Mouse (Mus musculus): ENCODE measurements at regions not wholly inside any gene's neighbourhood (a gene's known extent, or its start where the extent isn't known, plus 50 kb on each side); places are given as distances from the start of the nearest gene placed in this dataset.

GRCm38 (mm10) chr8:7850573-7850972 is 810.5 kb downstream of the Efnb2 start:
- in situ Hi-C loops (cut with MboI, MseI) = no loop called here

DNA sequence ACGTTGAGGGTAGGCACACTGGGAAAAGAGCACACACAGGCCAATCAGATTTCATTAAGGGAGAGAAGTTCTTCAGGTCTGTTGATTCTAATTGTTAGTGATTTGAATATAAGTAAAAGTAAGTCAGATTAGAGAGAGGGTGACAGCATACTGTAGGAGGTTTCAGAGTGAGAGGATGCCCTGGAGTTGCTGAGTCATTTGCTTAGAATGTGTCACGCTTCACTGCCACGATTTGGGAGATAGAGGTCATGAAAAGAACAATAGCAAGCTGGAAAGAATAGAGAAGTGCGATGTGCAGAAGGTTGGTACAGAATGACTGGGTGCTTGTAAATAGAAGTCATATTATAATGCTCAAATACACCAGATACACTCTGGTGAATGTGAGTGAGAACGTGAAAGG is 829.1 kb downstream of the Efnb2 start:
- in situ Hi-C loops (cut with MboI, MseI) = no loop called here

- in situ Hi-C loops (cut with MboI, MseI) = loop anchor here (10.0 kb wide), 1 partner anchor 1543 kb away; no protein-coding TSS in a partner anchor
Measured at GRCm38 (mm10) chr8:7827811-7828210, 833.2 kb downstream of the Efnb2 start.

- in situ Hi-C loops (cut with MboI, MseI) = no loop called here
Measured at GRCm38 (mm10) chr8:7808395-7808794, 852.6 kb downstream of the Efnb2 start.

DNA sequence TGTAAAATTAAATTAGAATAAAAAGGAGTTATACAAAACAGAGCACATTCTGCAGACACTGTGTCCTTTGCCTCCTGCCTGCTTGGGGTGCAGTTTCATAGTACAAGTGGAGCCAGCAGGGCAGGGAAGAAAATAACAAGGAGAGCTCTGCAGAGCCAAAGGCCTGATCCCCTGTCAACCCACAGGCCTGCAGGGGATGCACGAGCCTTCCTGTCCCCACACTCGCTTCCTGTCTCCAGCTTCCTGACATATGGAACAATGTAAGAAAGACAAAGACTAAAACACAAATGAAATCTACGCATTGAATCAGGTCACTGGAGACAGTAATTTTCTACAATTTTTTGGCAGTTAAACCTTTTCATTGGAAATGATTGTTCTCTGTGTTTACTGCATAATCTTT is 861.8 kb downstream of the Efnb2 start:
- in situ Hi-C loops (cut with MboI, MseI) = no loop called here

GRCm38 (mm10) chr8:7796156-7796555 is 864.9 kb downstream of the Efnb2 start:
- in situ Hi-C loops (cut with MboI, MseI) = no loop called here

GRCm38 (mm10) chr8:7763820-7764219 is 897.2 kb downstream of the Efnb2 start:
- in situ Hi-C loops (cut with MboI, MseI) = no loop called here

- in situ Hi-C loops (cut with MboI, MseI) = no loop called here
Measured at GRCm38 (mm10) chr8:7760987-7761386, 900.1 kb downstream of the Efnb2 start.

GRCm38 (mm10) chr8:7732726-7733125 is 928.3 kb downstream of the Efnb2 start:
- in situ Hi-C loops (cut with MboI, MseI) = no loop called here

GRCm38 (mm10) chr8:7721880-7722279 is 939.2 kb downstream of the Efnb2 start:
- in situ Hi-C loops (cut with MboI, MseI) = no loop called here

- in situ Hi-C loops (cut with MboI, MseI) = no loop called here
Measured at GRCm38 (mm10) chr8:7718898-7719696, 941.9 kb downstream of the Efnb2 start.

DNA sequence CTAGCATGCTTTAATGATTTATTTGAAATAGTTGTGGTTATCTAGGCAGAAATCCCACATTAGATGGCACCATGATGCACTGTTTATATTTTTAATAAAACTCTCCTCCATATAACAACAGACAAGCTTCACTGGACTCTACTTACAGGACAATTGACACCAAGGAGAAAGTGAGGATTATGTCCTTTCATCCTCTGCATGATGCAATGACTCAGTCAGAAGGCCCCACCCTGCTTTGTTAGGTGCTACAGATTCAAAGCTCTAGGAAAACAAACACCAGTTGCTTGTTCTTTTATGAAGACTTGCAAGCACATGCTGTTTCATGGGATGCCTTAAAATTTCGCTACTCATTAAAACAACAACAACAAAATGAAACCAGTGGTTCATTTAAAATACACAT is 950.3 kb downstream of the Efnb2 start:
- in situ Hi-C loops (cut with MboI, MseI) = no loop called here

GRCm38 (mm10) chr8:7709406-7709805 is 951.6 kb downstream of the Efnb2 start:
- in situ Hi-C loops (cut with MboI, MseI) = no loop called here

DNA sequence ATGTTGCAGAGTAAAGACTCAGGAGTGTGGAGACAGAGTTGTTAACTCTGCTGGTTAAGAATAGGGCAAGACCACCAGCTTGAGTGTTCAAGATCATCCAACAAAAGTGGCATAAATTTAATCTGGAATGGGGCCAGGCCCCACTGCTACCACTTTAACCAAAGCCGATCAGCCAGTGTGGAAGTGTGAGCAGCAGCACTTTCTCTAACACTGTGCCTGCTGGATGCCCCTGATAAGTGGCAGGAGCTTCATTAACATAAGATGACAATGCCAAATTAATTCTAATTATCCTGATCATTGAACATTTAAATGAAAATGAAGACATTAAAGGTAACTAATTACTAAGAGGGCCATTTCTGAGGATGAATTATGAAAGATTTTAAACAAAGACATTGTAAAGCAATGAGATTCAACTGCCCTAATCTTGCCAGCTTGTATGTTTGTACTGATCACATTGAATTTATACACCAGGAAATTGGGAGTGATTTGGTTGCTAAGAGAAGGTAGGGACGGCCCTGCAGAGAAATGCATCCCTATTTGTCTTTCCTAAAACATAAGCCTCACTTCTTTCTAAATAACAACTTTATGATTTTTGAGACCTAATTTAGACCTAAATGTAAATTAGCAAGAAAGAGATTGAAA is 969.6 kb downstream of the Efnb2 start:
- in situ Hi-C loops (cut with MboI, MseI) = no loop called here

GRCm38 (mm10) chr8:7653804-7654203 is 1007.2 kb downstream of the Efnb2 start:
- in situ Hi-C loops (cut with MboI, MseI) = no loop called here
